Mouse (Mus musculus): Measurements from ENCODE around the gene Ptcd2.

DNA sequence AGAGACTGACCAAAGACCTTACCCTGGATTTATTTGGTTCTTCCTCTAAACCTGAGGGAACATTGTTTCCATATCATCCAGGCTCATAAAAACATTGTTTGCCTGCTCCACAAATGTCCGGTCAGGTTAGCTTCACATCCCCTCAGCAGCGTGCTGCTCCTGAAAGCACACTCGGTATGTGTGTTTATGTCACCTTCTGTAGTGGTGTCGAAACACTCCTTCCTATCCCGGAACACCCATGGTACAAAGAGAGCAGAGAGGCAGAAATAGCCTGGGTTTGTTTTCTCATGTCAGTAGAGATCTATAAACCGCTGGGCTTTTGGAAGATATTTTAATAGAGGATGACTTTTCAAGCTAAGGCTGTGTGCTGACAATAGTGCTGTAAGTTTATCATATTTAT, 32.5 kb upstream of the Ptcd2 start:
- TF ChIP-seq CTCF (IDR thresholded peaks at IDR 0.05; ENCODE audit: low read depth, low read length) (no peak), GATA1 (IDR thresholded peaks at IDR 0.05; ENCODE audit: borderline replicate concordance, low read length) (no peak), TAL1 (conservative IDR thresholded peaks at IDR 0.05; ENCODE audit: low read depth, low read length) (no peak)

All from G1E (cell line).